Mouse (Mus musculus) midbrain, embryonic 11.5 days (tissue): ENCODE data around the gene Lrrc20. TPM values are rescaled to one million over a fixed set of nuclear protein-coding genes. Genes with fewer than 3 reads are reported as not detected.

ENCODE experiments used
- ATAC-seq: fragments of 200-750 bp; cut with Nextera tagmentation; 2 replicates; pipeline ENCODE4 v1.8.0; 2017; ENCODE audit warnings: moderate TSS enrichment, moderate library complexity; ENCODE audit not compliant: low FRiP score
- DNase-seq: peaks from one replicate; pipeline ENCODE4 v3.0.0; 2015; ENCODE audit warnings: low spot score; ENCODE audit errors: missing footprints
- H3K27ac ChIP-seq: fragments of 300-500 bp; sonication (generic); 2 replicates; pipeline ENCODE4 v1.5.1; 2014; ENCODE audit warnings: low read depth, low read length
- H3K27me3 ChIP-seq: fragments of 300-500 bp; sonication (generic); 2 replicates; pipeline ENCODE4 v1.6.1; 2014; ENCODE audit warnings: mild to moderate bottlenecking, low read length, moderate library complexity, mixed read lengths; ENCODE audit not compliant: control insufficient read depth, insufficient read depth
- H3K36me3 ChIP-seq: fragments of 300-500 bp; sonication (generic); 2 replicates; pipeline ENCODE4 v1.6.1; 2014; ENCODE audit warnings: mild to moderate bottlenecking, low read length, moderate library complexity, mixed read lengths; ENCODE audit not compliant: control insufficient read depth, insufficient read depth
- H3K4me1 ChIP-seq: fragments of 300-500 bp; sonication (generic); 2 replicates; pipeline ENCODE4 v1.6.1; 2014; ENCODE audit warnings: low read length; ENCODE audit not compliant: control insufficient read depth, insufficient read depth
- H3K4me2 ChIP-seq: fragments of 300-500 bp; sonication (generic); 2 replicates; pipeline ENCODE4 v1.6.1; 2014; ENCODE audit warnings: mild to moderate bottlenecking, moderate library complexity
- H3K4me3 ChIP-seq: fragments of 300-500 bp; sonication (generic); 2 replicates; pipeline ENCODE4 v1.5.1; 2014; ENCODE audit warnings: low read depth, low read length
- H3K9ac ChIP-seq: fragments of 300-500 bp; sonication (generic); 2 replicates; pipeline ENCODE4 v1.6.1; 2014; ENCODE audit warnings: low read length
- H3K9me3 ChIP-seq: fragments of 300-500 bp; sonication (generic); 2 replicates; pipeline ENCODE4 v1.6.1; 2016; ENCODE audit warnings: low read length; ENCODE audit not compliant: control insufficient read depth
- WGBS: fragments of 180-500 bp; shearing (Covaris S2); extraction: QIAGEN DNeasy Blood & Tissue Kit; methylation state at CpG from one replicate; pipeline ENCODE4 v1.1.7; 2014; 5-methylcytosine and 5-hydroxymethylcytosine counted together
- polyA plus RNA-seq: library from polyadenylated mRNA; unstranded; fragments of >200 nt; fragmentation: Nextera tagmentation; extraction: Ambion mirVana; gene quantifications from 2 replicates; pipeline ENCODE4 v1.2.1, GENCODE M21; 2014

The Lrrc20 gene
- polyA plus RNA-seq, 1 experiment from 2014 or later: 9.8 TPM

- WGBS: 88% methylated on average over 9 of the region's 9 CpGs
- DNase-seq (no peak), ATAC-seq (no peak)
- no peaks in the 10 kb centered on the region for H3K9me3 ChIP-seq
- no peaks in the 10 kb centered on the region for H3K4me1 ChIP-seq
- no peaks in the 10 kb centered on the region for H3K27me3 ChIP-seq
- no peak overlapping the region for H3K9ac ChIP-seq
- no peak overlapping the region for H3K27ac ChIP-seq
- no peaks in the 10 kb centered on the region for H3K36me3 ChIP-seq
- H3K4me2 ChIP-seq: no peak overlapping the region
- no peak overlapping the region for H3K4me3 ChIP-seq
Observed at GRCm38 (mm10) chr10:61563550-61563949, 87.9 kb downstream of the Lrrc20 start.

DNA sequence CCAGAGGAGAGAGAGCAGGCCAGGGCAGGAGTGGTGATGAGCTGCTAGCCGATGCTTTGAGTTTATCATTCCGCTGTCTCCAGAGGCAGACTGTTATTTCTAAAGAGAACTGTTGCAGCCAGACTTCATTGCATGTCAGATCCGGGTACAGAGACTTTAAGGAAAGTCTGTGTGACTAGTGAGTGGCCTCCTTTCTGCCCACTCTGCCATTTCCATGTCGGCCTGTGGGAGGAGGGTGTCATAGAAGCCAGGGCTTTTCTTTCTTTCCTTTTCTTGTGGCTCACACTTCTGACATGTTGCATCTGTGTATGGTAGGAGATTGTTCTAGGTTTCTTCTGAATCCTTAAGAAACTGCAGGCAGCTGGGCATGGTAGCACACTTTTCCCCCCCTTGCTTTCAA lies 88.8 kb downstream of the Lrrc20 start:
- Histone ChIP-seq H3K9ac (no peak overlapping the region), H3K4me2 (no peak overlapping the region), H3K4me1 (no peaks in the 10 kb centered on the region), H3K36me3 (no peaks in the 10 kb centered on the region), H3K4me3 (no peak overlapping the region), H3K27me3 (no peaks in the 10 kb centered on the region), H3K27ac (no peak overlapping the region), H3K9me3 (no peaks in the 10 kb centered on the region)
- 84% methylated on average over 4 of the region's 4 CpGs for WGBS
- ATAC-seq (no peak), DNase-seq (no peak)

GRCm38 (mm10) chr10:61570181-61570580 lies 94.6 kb downstream of the Lrrc20 start:
- Histone ChIP-seq H3K27me3 (no peaks in the 10 kb centered on the region), H3K9me3 (no peaks in the 10 kb centered on the region), H3K4me3 (no peak overlapping the region), H3K4me2 (no peak overlapping the region), H3K4me1 (peaks cover 30% of the 10 kb centered on the region), H3K36me3 (no peaks in the 10 kb centered on the region), H3K27ac (no peak overlapping the region), H3K9ac (no peak overlapping the region)
- WGBS: 24% methylated on average over 10 of the region's 10 CpGs
- peak; percentile 40 for ATAC-seq
- peak; percentile 85 for DNase-seq

GRCm38 (mm10) chr10:61572126-61572525 lies 96.5 kb downstream of the Lrrc20 start:
- H3K4me2 ChIP-seq: no peak overlapping the region
- peaks cover 37% of the 10 kb centered on the region for H3K4me1 ChIP-seq
- H3K27me3 ChIP-seq: no peaks in the 10 kb centered on the region
- H3K9me3 ChIP-seq: no peaks in the 10 kb centered on the region
- no peak for ATAC-seq
- no peaks in the 10 kb centered on the region for H3K36me3 ChIP-seq
- H3K4me3 ChIP-seq: no peak overlapping the region
- no peak overlapping the region for H3K27ac ChIP-seq
- WGBS: 70% methylated on average over 5 of the region's 5 CpGs
- DNase-seq: no peak
- no peak overlapping the region for H3K9ac ChIP-seq

DNA sequence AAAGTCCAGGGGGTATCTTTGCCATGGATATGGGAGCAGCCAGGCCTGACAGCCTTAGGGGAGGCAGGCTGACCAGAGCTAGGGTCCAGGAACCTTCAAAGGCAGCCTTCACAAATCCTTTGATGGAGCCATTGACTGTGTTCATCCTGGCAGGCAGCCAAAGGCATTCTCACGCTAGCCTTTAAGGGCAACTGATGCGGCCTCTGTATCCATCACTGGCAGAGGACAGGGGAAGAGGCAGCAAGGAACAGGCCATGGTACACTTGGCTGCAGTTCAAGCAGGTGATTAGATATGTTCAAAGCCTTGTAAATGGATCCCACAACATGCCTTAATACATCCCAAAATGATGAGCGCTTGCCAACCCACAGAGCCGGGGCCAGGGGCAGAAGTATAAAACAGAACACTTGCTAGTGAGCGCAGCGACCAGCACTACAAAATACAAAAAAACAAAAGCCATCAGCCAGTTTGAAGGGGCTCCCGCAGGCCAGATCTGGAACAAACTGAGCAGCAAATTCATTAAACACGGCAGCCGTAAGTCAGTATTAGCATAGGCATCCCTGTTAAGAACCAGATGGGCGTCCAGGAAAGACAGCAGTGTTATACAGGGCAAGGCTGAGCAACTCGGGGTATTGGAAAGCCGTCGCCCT lies 100.6 kb downstream of the Lrrc20 start:
- Histone ChIP-seq H3K4me3 (no peak overlapping the region), H3K9ac (no peak overlapping the region), H3K36me3 (no peaks in the 10 kb centered on the region), H3K27me3 (no peaks in the 10 kb centered on the region), H3K4me2 (no peak overlapping the region), H3K4me1 (peaks cover 23% of the 10 kb centered on the region), H3K27ac (no peak overlapping the region; the same call in 1 of the 2 replicates), H3K9me3 (no peaks in the 10 kb centered on the region)
- DNase-seq (peak; percentile 88), ATAC-seq (no peak)
- 73% methylated on average over 13 of the region's 13 CpGs for WGBS

- DNase-seq (no peak), ATAC-seq (no peak)
- Histone ChIP-seq H3K4me1 (no peaks in the 10 kb centered on the region), H3K9me3 (no peaks in the 10 kb centered on the region), H3K27me3 (no peaks in the 10 kb centered on the region), H3K27ac (no peak overlapping the region), H3K4me3 (no peak overlapping the region), H3K9ac (no peak overlapping the region), H3K4me2 (no peak overlapping the region), H3K36me3 (no peaks in the 10 kb centered on the region)
- 82% methylated on average over 7 of the region's 7 CpGs for WGBS
Observed at GRCm38 (mm10) chr10:61587241-61587849, 111.7 kb downstream of the Lrrc20 start.

DNA sequence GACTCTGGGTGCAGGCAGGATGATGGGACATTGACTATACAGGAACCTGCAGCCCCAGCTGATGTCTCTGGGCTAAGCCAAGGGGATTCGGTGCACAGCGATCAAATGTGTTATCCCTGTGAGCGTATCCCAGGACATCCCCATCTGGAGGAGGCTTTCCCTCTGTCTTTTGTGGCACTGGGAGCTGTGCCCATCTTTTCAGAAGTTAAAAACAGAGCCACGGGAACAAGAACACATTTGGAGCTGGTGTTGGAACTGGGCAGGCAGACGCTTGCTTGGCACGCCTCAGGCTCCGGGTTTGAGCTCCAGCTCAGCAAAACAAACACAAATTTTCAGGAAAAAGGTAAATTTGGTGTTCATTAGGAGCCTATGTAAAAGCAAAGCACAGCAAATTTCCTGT lies 122.4 kb downstream of the Lrrc20 start:
- DNase-seq (no peak), ATAC-seq (no peak)
- Histone ChIP-seq H3K4me2 (no peak overlapping the region), H3K4me1 (peaks cover 6% of the 10 kb centered on the region; the same call in 1 of the 2 replicates), H3K27me3 (peaks cover 13% of the 10 kb centered on the region), H3K9ac (no peak overlapping the region), H3K27ac (no peak overlapping the region), H3K9me3 (no peaks in the 10 kb centered on the region), H3K36me3 (no peaks in the 10 kb centered on the region), H3K4me3 (no peak overlapping the region)
- WGBS: 89% methylated on average over 7 of the region's 7 CpGs

DNA sequence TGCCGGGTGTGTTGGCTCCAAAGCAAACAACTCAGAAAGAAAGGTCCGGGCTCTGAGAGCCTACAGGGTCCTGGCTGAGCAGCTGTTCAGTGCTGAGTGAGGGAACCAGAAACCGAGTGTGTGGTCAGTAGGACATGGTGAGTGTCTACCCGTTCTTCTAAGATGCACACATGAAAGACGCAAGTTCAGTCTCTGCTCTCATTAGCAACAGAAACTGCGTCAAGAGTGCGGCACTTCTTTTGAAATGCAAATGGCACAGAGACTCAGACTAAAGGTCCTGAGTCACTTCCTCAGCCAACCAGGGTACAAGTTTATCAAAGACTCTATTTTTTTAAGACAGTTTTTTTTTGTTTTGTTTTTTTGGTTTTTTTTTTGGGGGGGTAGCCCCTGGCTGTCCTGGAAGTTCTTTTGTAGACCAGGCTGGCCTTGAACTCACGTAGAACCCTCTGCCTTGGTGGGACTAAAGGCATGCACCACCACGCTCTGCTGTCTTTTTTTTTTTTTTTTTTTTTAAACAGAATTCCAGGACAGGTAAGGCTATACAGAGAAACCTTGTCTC lies 124.0 kb downstream of the Lrrc20 start:
- H3K4me3 ChIP-seq: no peak overlapping the region
- no peak overlapping the region for H3K27ac ChIP-seq
- DNase-seq (peak; percentile 82), ATAC-seq (no peak)
- no peak overlapping the region for H3K4me2 ChIP-seq
- WGBS: 50% methylated on average over 9 of the region's 9 CpGs
- H3K9ac ChIP-seq: no peak overlapping the region
- H3K27me3 ChIP-seq: peaks cover 11% of the 10 kb centered on the region
- peaks cover 6% of the 10 kb centered on the region; the same call in 1 of the 2 replicates for H3K4me1 ChIP-seq
- H3K9me3 ChIP-seq: no peaks in the 10 kb centered on the region
- no peaks in the 10 kb centered on the region for H3K36me3 ChIP-seq

- no peak overlapping the region for H3K9ac ChIP-seq
- H3K4me3 ChIP-seq: no peak overlapping the region
- ATAC-seq (peak; percentile 44; the same call in 1 of the 2 replicates), DNase-seq (peak; percentile 98)
- H3K9me3 ChIP-seq: no peaks in the 10 kb centered on the region
- 15% methylated on average over 14 of the region's 14 CpGs for WGBS
- 0 out of 2 replicates have a peak, but pooled peaks cover 2% of the 10 kb centered on the region for H3K4me1 ChIP-seq
- H3K36me3 ChIP-seq: no peaks in the 10 kb centered on the region
- peak overlapping the region; percentile 32 for H3K4me2 ChIP-seq
- H3K27me3 ChIP-seq: no peaks in the 10 kb centered on the region
- no peak overlapping the region for H3K27ac ChIP-seq
Observed at GRCm38 (mm10) chr10:61602283-61603033, 126.9 kb downstream of the Lrrc20 start.
